Mouse (Mus musculus): Measurements from ENCODE around the gene Gm20390. TPM values are rescaled to one million over a fixed set of nuclear protein-coding genes. Genes with fewer than 3 reads are reported as not detected.
"Not testable (repeated sequence)": the region's sequence is repeated elsewhere in the genome, so short reads cannot be mapped to it uniquely, and the experiment has no call there.

Gene Gm20390
- total RNA-seq, 1 experiment from 2014 or later = 75.0 TPM

GRCm38 (mm10) chr11:93965391-93965790 lies 2.7 kb downstream of the Gm20390 start:
- DNase-seq = no peak

- no peak for DNase-seq
Measured at GRCm38 (mm10) chr11:93963013-93963412, 5.1 kb downstream of the Gm20390 start.

GRCm38 (mm10) chr11:93961482-93961881 lies 6.6 kb downstream of the Gm20390 start:
- DNase-seq = no peak

GRCm38 (mm10) chr11:93957746-93958145 lies 10.3 kb downstream of the Gm20390 start:
- no peak for DNase-seq

- DNase-seq = no peak
Measured at GRCm38 (mm10) chr11:93957031-93957555, 11.0 kb downstream of the Gm20390 start.

GRCm38 (mm10) chr11:93956159-93956558 lies 11.9 kb downstream of the Gm20390 start, which contains the start of gene Nme2:
Nme2 (minus strand) TSS chr11:93956259.
- DNase-seq = peak; percentile 28

- DNase-seq = peak; percentile 98
Measured at GRCm38 (mm10) chr11:93955256-93956150, 12.6 kb downstream of the Gm20390 start.

- DNase-seq = no peak
Measured at GRCm38 (mm10) chr11:93954738-93955255, 13.3 kb downstream of the Gm20390 start.

GRCm38 (mm10) chr11:93952376-93952775 lies 15.7 kb downstream of the Gm20390 start:
- DNase-seq = no peak

GRCm38 (mm10) chr11:93950045-93950444 lies 18.0 kb downstream of the Gm20390 start:
- no peak for DNase-seq

GRCm38 (mm10) chr11:93948887-93949567 lies 19.1 kb downstream of the Gm20390 start:
- DNase-seq = no peak

GRCm38 (mm10) chr11:93944986-93945385 lies 23.1 kb downstream of the Gm20390 start:
- DNase-seq = no peak

- no peak for DNase-seq
Measured at GRCm38 (mm10) chr11:93940906-93941305, 27.2 kb downstream of the Gm20390 start.

GRCm38 (mm10) chr11:93929106-93929505 lies 39.0 kb downstream of the Gm20390 start:
- DNase-seq = no peak

- DNase-seq = not testable (repeated sequence)
Measured at GRCm38 (mm10) chr11:93915019-93915418, 53.1 kb downstream of the Gm20390 start.

GRCm38 (mm10) chr11:93911603-93912002 lies 56.5 kb downstream of the Gm20390 start:
- DNase-seq = no peak

GRCm38 (mm10) chr11:93908829-93909228 lies 59.3 kb downstream of the Gm20390 start:
- no peak for DNase-seq

GRCm38 (mm10) chr11:93907839-93908238 lies 60.3 kb downstream of the Gm20390 start:
- DNase-seq = no peak

GRCm38 (mm10) chr11:93906834-93907233 lies 61.3 kb downstream of the Gm20390 start:
- no peak for DNase-seq
